Mouse (Mus musculus) spleen, adult 2 months (tissue): ENCODE results near the gene Dnaaf1. TPM values are rescaled to one million over a fixed set of nuclear protein-coding genes. Genes with fewer than 3 reads are reported as not detected.

Experiments used
- DNase-seq, 2 experiments: peaks; one replicate each; pipeline versions ENCODE4 v3.0.0 to v3.0.0-alpha.2; 2012 to 2021; ENCODE audit warnings: low spot score in 2 of 2, low read depth in 1 of 2
- H3K27ac ChIP-seq: fragments of 200-500 bp; 2 replicates; pipeline ENCODE4 v1.5.1; 2012; ENCODE audit warnings: low read length, inconsistent platforms; ENCODE audit not compliant: insufficient read depth
- H3K27me3 ChIP-seq: fragments of 200-500 bp; 2 replicates; pipeline ENCODE4 v1.6.1; 2012; ENCODE audit warnings: mild to moderate bottlenecking, moderate library complexity, low read length, inconsistent platforms; ENCODE audit not compliant: control insufficient read depth, insufficient read depth
- H3K36me3 ChIP-seq: fragments of 200-500 bp; 2 replicates; pipeline ENCODE4 v1.6.1; 2012; ENCODE audit warnings: mild to moderate bottlenecking, low read length, inconsistent platforms; ENCODE audit not compliant: control insufficient read depth, insufficient read depth
- H3K4me1 ChIP-seq: fragments of 200-500 bp; 2 replicates; pipeline ENCODE4 v1.6.1; 2011; ENCODE audit warnings: inconsistent platforms; ENCODE audit not compliant: control insufficient read depth, insufficient read depth, insufficient read length
- H3K4me3 ChIP-seq: fragments of 200-500 bp; 2 replicates; pipeline ENCODE4 v1.5.1; 2011; ENCODE audit warnings: mild to moderate bottlenecking, inconsistent platforms; ENCODE audit not compliant: insufficient read depth, insufficient read length; ENCODE audit errors: extremely low read depth
- CTCF ChIP-seq: fragments of 200-500 bp; IDR thresholded peaks from 2 replicates; pipeline ENCODE4 v1.5.1; 2011; ENCODE audit warnings: mild to moderate bottlenecking, inconsistent platforms; ENCODE audit not compliant: insufficient read depth, insufficient read length, insufficient replicate concordance; ENCODE audit errors: extremely low read depth
- POLR2A ChIP-seq: fragments of 200-500 bp; IDR thresholded peaks from 2 replicates; pipeline ENCODE4 v1.6.1; 2011; ENCODE audit warnings: low read depth, low read length, inconsistent platforms
- WGBS: fragments of 180-500 bp; shearing (Covaris S2); methylation state at CpG from one replicate; pipeline ENCODE4 v1.1.7; 2018; 5-methylcytosine and 5-hydroxymethylcytosine counted together
- polyA plus RNA-seq: library from polyadenylated mRNA; depleted of rRNA; stranded (reverse); fragments of >200 nt; gene quantifications from 2 replicates; pipeline ENCODE4 v1.2.3, GENCODE M21; 2012; rRNA removed

The Dnaaf1 gene
- not detected in 2 replicates for polyA plus RNA-seq

DNA sequence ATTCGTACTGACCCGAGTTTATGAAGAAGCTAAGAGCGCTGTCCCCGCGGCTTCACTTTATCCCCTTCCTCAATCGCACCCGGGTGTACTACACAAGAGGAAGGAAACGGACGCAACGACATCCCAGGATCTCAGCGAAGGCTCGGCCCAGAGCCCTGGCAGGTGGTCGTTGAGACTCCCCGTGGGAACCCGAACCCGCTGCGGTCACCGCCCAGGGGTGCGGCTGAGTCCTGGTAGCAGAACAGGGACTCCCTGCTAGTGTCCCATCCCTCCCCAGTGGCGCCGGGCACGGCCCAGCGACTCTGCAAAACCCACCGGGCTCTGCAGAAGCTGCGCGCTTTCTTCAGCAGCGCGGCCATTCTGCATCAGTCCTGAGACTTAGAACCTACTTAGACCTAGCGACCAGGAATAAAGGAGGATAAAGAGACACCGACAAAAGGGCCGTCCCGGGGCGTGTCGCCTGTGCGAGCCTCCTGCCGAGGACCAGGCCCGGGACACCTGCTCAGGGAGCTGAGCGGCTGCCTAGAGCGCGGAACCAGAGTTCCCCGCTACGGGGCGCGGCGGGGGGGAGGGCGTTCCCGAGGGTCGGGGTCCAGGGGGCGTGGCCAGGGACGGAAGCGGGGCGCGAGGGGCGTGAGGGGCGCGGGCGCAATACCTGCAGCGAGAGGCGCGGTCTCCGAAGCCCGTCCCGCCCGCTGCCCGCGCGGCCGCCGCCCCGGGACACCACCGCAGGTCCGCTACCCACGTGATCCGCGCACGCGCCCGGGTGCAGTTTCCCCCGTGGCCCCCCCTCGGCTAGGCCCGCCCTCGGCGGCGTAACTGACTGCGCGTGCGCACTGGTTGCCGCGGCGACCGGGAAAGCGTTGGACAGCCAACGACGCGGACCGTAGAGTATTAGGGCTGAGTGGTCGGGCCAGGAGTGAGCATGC is at the start of gene Dnaaf1, which contains the start of gene Hsdl1:
Gene Dnaaf1 (plus strand): TSS at position 799 of the 929 bp plus-strand sequence.
Gene Hsdl1 (minus strand): TSS at position 747 of the 929 bp plus-strand sequence.
- WGBS, result under 1% methylated on average over 72 of the region's 97 CpGs
- H3K4me3 ChIP-seq, result peak within 1 kb of the TSS; percentile 68
- no peaks in the 10 kb centered on the region for H3K36me3 ChIP-seq
- peak; percentile 77 to 97 for DNase-seq
- TF ChIP-seq CTCF, result 0 out of 2 replicates have a peak, but pooled peaks have one; percentile 2
- peak; percentile 29 for TF ChIP-seq POLR2A
- H3K27me3 ChIP-seq, result no peaks in the 10 kb centered on the region
- H3K27ac ChIP-seq, result peak within 1 kb of the TSS; percentile 60
- peaks cover 9% of the 10 kb centered on the region; the same call in 1 of the 2 replicates for H3K4me1 ChIP-seq

- no peak overlapping the region for H3K4me3 ChIP-seq
Measured at GRCm38 (mm10) chr8:119528762-119529161, 46.3 kb upstream of the Dnaaf1 start.

DNA sequence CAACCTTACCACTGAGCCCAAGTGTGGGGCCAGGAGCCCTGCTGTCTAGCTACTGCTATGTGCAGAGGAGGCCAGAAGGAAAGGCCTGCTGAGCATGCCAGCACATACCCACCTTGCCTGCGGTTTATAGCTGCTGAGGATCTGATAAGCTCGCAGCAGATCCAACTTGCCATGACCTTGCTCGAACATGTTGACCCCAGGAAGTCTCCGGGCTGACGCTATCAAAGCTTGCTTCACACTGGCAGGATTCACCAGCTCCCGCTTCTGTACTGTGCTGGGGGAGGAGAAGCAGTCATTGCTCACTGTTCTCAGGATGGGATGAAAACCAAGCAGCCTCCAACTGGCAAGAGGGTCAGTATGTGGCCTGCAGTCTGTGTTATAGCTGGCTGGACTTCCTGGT is 44.1 kb upstream of the Dnaaf1 start:
- Histone ChIP-seq H3K4me1 (no peaks in the 10 kb centered on the region), H3K4me3 (no peak overlapping the region), H3K27ac (no peak overlapping the region), H3K36me3 (peaks cover 55% of the 10 kb centered on the region), H3K27me3 (no peaks in the 10 kb centered on the region)
- no peak for DNase-seq
- 90% methylated on average over 6 of the region's 6 CpGs for whole genome bisulfite sequencing
- TF ChIP-seq POLR2A (no peak), CTCF (no peak)

More at GRCm38 (mm10) chr8:119528762-119529161, 46.3 kb upstream of the Dnaaf1 start:
- no peak overlapping the region for H3K27ac ChIP-seq
- H3K4me1 ChIP-seq, result no peaks in the 10 kb centered on the region
- TF ChIP-seq CTCF (no peak), POLR2A (no peak)
- no peaks in the 10 kb centered on the region for H3K27me3 ChIP-seq
- no peak for DNase-seq
- 96% methylated on average over 7 of the region's 7 CpGs for WGBS
- peaks cover 55% of the 10 kb centered on the region for H3K36me3 ChIP-seq

GRCm38 (mm10) chr8:119531397-119531796 is 43.6 kb upstream of the Dnaaf1 start:
- no peak for DNase-seq
- TF ChIP-seq CTCF (no peak), POLR2A (no peak)
- Histone ChIP-seq H3K4me3 (no peak overlapping the region), H3K4me1 (no peaks in the 10 kb centered on the region), H3K27ac (no peak overlapping the region), H3K36me3 (peaks cover 56% of the 10 kb centered on the region), H3K27me3 (no peaks in the 10 kb centered on the region)
- WGBS, result 91% methylated on average over 3 of the region's 3 CpGs

GRCm38 (mm10) chr8:119531973-119532372 is 43.1 kb upstream of the Dnaaf1 start:
- Histone ChIP-seq H3K27me3 (no peaks in the 10 kb centered on the region), H3K4me3 (no peak overlapping the region), H3K4me1 (no peaks in the 10 kb centered on the region), H3K36me3 (peaks cover 60% of the 10 kb centered on the region), H3K27ac (no peak overlapping the region)
- 90% methylated on average over 9 of the region's 9 CpGs for WGBS
- no peak for DNase-seq
- TF ChIP-seq POLR2A, result no peak
- TF ChIP-seq CTCF, result no peak

DNA sequence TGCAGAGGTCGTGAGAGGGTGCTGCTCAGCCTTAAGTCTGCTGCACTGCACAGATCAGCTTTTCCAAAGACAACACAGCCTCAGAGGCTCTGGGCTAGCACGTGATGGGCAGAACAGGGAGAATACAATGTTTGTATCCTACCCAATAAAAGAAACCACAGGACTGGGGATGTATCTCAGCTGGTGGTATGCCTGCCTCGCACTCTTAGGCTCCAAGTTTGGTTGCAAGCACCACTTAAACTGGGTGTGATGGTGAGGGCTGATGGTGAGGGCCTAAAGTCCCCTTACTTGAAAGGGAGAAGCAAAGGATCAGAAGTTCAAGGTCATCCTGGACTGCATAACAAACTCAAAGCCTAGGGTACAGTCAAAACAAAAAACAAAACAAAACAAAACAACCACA is 30.4 kb upstream of the Dnaaf1 start:
- no peaks in the 10 kb centered on the region for H3K4me1 ChIP-seq
- peaks cover 38% of the 10 kb centered on the region for H3K36me3 ChIP-seq
- TF ChIP-seq CTCF (no peak), POLR2A (no peak)
- H3K4me3 ChIP-seq, result no peak overlapping the region
- no peak for DNase-seq
- 87% methylated on average over 3 of the region's 3 CpGs for WGBS
- H3K27ac ChIP-seq, result no peak overlapping the region
- H3K27me3 ChIP-seq, result no peaks in the 10 kb centered on the region
